ENCODE assay signal across 13 mouse cellular contexts in genomic region chr6:140603228-140603944, GRCm38 (mm10). TPM values are rescaled to one million over a fixed set of nuclear protein-coding genes. Genes with fewer than 3 reads are reported as not detected.
DNase-seq lines count a peak whose midpoint lies in the region; ATAC-seq and TF ChIP-seq lines count a peak whose summit lies in the region.
"Had no signal": no experiment of that assay in that cellular context is flagged by ENCODE, and none has a peak within 500 bp of the region (broad histone marks: within the 10 kb centered on the region; RNA-seq: fewer than 3 reads in every experiment).

No protein-coding gene starts in this region.

- no peak overlapping the region for H3K4me2 ChIP-seq in forebrain, embryonic 13.5 days
- no peak overlapping the region for H3K4me2 ChIP-seq in limb, embryonic 15.5 days
- H3K4me2 ChIP-seq: heart, embryonic 13.5 days had no signal

- H3K9me3 ChIP-seq in E14TG2a.4 (ENCODE audit: low read length): no peaks in the 10 kb centered on the region
- no peaks in the 10 kb centered on the region for H3K9me3 ChIP-seq in forebrain, embryonic 13.5 days (replicated peaks)
- no peaks in the 10 kb centered on the region for H3K9me3 ChIP-seq in limb, embryonic 15.5 days
- H3K9me3 ChIP-seq: heart, embryonic 13.5 days had no signal

- peak; percentile 60 for ATAC-seq in forebrain, embryonic 13.5 days
- ATAC-seq in limb, embryonic 15.5 days (ENCODE audit: insufficient number of reproducible peaks, low FRiP score, low TSS enrichment, low read depth): no peak
- ATAC-seq in megakaryocyte, adult 5-6 weeks (ENCODE audit: poor library complexity, severe bottlenecking): no peak
- ATAC-seq: intestine, embryonic 16.5 days; liver, postnatal 0 days had no signal

- H3K4me3 ChIP-seq in E14TG2a.4 (replicated peaks; ENCODE audit: low read length): peak overlapping the region; percentile 35; the same call in 1 of the 2 replicates
- no peak overlapping the region for H3K4me3 ChIP-seq in forebrain, embryonic 13.5 days
- H3K4me3 ChIP-seq in limb, embryonic 15.5 days: no peak overlapping the region
- H3K4me3 ChIP-seq: heart, embryonic 13.5 days had no signal

- peak; percentile 97 for DNase-seq in ZHBTc4 (ENCODE audit: low read depth, low spot score)
- DNase-seq in left cerebral cortex, adult 18-20 months (ENCODE audit: low spot score in 2 of 2): no peak
- DNase-seq in left cerebral cortex, adult 9 months (ENCODE audit: low spot score in 2 of 2): no peak
- DNase-seq in thymus, postnatal 25 days: no peak
- DNase-seq: cerebellum, postnatal 10 days; liver, postnatal 0 days; thymus, postnatal 14 days had no signal

- H3K4me1 ChIP-seq in E14TG2a.4 (replicated peaks; ENCODE audit: low read depth, low read length): peaks cover 90% of the 10 kb centered on the region
- peaks cover 21% of the 10 kb centered on the region for H3K4me1 ChIP-seq in forebrain, embryonic 13.5 days
- peaks cover 7% of the 10 kb centered on the region for H3K4me1 ChIP-seq in limb, embryonic 15.5 days
- H3K4me1 ChIP-seq: heart, embryonic 13.5 days had no signal

- H3K36me3 ChIP-seq in E14TG2a.4 (ENCODE audit: insufficient read depth, low read length): no peaks in the 10 kb centered on the region
- H3K36me3 ChIP-seq in forebrain, embryonic 13.5 days (ENCODE audit: poor library complexity, severe bottlenecking): no peaks in the 10 kb centered on the region; the same call in 1 of the 2 replicates
- H3K36me3 ChIP-seq in limb, embryonic 15.5 days: no peaks in the 10 kb centered on the region
- H3K36me3 ChIP-seq: heart, embryonic 13.5 days had no signal

- no peak overlapping the region for H3K9ac ChIP-seq in forebrain, embryonic 13.5 days
- H3K9ac ChIP-seq in limb, embryonic 15.5 days: no peak overlapping the region
- H3K9ac ChIP-seq: heart, embryonic 13.5 days; liver, postnatal 0 days had no signal

- under 1% methylated on average over 8 of the region's 8 CpGs for WGBS in forebrain, embryonic 13.5 days
- 15% methylated on average over 8 of the region's 8 CpGs for WGBS in limb, embryonic 15.5 days

- H3K27me3 ChIP-seq in E14TG2a.4 (ENCODE audit: insufficient read depth, low read length): no peaks in the 10 kb centered on the region; the same call in 1 of the 2 replicates
- no peaks in the 10 kb centered on the region for H3K27me3 ChIP-seq in forebrain, embryonic 13.5 days
- H3K27me3 ChIP-seq in limb, embryonic 15.5 days: no peaks in the 10 kb centered on the region
- H3K27me3 ChIP-seq: heart, embryonic 13.5 days had no signal

- TF ChIP-seq CTCF in E14TG2a.4 (conservative IDR thresholded peaks at IDR 0.05; ENCODE audit: low read length): no peak

- 0 out of 2 replicates have a peak overlapping the region, but pooled peaks have one; percentile 22 for H3K27ac ChIP-seq in forebrain, embryonic 13.5 days
- H3K27ac ChIP-seq in limb, embryonic 15.5 days: peak overlapping the region; percentile 23; the same call in 1 of the 2 replicates
- H3K27ac ChIP-seq: heart, embryonic 13.5 days had no signal

RNA-seq across cellular contexts. Expression of gene Aebp2, which starts 19.1 kb away (rescaled TPM):
- polyA plus RNA-seq in forebrain, embryonic 13.5 days (2015; fragmentation: Nextera tagmentation; extraction: Ambion mirVana): 8.8 and 10.2 TPM in 2 replicates
- polyA plus RNA-seq in limb, embryonic 15.5 days (2015; fragmentation: Nextera tagmentation; extraction: Ambion mirVana): 14.4 and 17.1 TPM in 2 replicates
- total RNA-seq in left cerebral cortex, adult 18-20 months (2021): 10 to 100 TPM; 67.3 to 69.2 TPM
- 31.5 and 34.2 TPM in 2 replicates for total RNA-seq in megakaryocyte, adult 5-6 weeks (2015)
- 40.5 and 49.7 TPM in 2 replicates for total RNA-seq in megakaryocyte, adult 5-6 weeks (2017)
